Mouse (Mus musculus): ENCODE results near the gene Gnaz.

GRCm38 (mm10) chr10:75053655-75054054 is 86.7 kb downstream of the Gnaz start:
- TF ChIP-seq POLR2A (IDR thresholded peaks at IDR 0.05; ENCODE audit: insufficient read depth, low read depth, low read length) (no peak), CTCF (IDR thresholded peaks at IDR 0.05) (no peak), EP300 (IDR thresholded peaks at IDR 0.05; ENCODE audit: insufficient read depth, low read depth, low read length) (no peak)

All from heart, adult 2 months (tissue).